Mouse (Mus musculus): Measurements from ENCODE around the gene Gcnt2. TPM values are rescaled to one million over a fixed set of nuclear protein-coding genes. Genes with fewer than 3 reads are reported as not detected.
A peak's percentile ranks its signal among the peaks of the same experiment; 100 is the strongest.
"Not testable (repeated sequence)": the region's sequence is repeated elsewhere in the genome, so short reads cannot be mapped to it uniquely, and the experiment has no call there.

Gene Gcnt2
- polyA plus RNA-seq, 1 experiment, result 18.2 TPM

DNA sequence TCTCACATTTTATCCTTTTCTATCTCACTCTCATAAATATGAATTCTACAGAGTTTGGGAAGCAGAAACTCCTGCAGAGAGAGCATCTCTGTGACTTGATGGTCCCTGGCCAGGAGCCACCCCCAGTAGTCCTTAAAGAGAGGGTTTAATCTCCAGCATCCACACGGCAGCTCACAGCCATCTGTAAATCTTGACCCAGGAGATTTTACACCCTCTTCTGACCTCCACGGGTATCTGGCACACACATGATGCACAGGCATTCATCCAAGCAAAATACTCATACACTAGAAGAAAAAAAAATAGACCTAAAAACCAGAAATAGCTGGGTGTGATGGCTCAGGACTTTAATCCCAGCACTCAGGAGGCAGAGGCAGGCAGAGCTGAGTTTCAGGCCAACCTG is 128.9 kb downstream of the Gcnt2 start:
- H3K4me1 ChIP-seq (ENCODE audit: control insufficient read depth, insufficient read depth, low read length), result no peaks in the 10 kb centered on the region; the same call in 1 of the 2 replicates
- 55% methylated on average over 2 of the region's 2 CpGs for WGBS
- H3K27ac ChIP-seq (ENCODE audit: control insufficient read depth, insufficient read depth, low read depth, low read length, poor library complexity), result no peak overlapping the region
- no peak overlapping the region for H3K4me3 ChIP-seq (replicated peaks; ENCODE audit: control insufficient read depth, low read depth, low read length)
- TF ChIP-seq POLR2A (IDR thresholded peaks at IDR 0.05; ENCODE audit: borderline replicate concordance, control insufficient read depth, low read depth, low read length), result no peak
- TF ChIP-seq CTCF (IDR thresholded peaks at IDR 0.05; ENCODE audit: control insufficient read depth, insufficient read depth, low read length), result no peak

GRCm38 (mm10) chr13:40994487-40995263 is 135.1 kb downstream of the Gcnt2 start:
- H3K4me1 ChIP-seq (ENCODE audit: control insufficient read depth, insufficient read depth, low read length), result no peaks in the 10 kb centered on the region; the same call in 1 of the 2 replicates
- H3K4me3 ChIP-seq (replicated peaks; ENCODE audit: control insufficient read depth, low read depth, low read length), result no peak overlapping the region
- WGBS, result 30% methylated on average over 8 of the region's 8 CpGs
- TF ChIP-seq POLR2A (IDR thresholded peaks at IDR 0.05; ENCODE audit: borderline replicate concordance, control insufficient read depth, low read depth, low read length), result no peak
- no peak for TF ChIP-seq CTCF (IDR thresholded peaks at IDR 0.05; ENCODE audit: control insufficient read depth, insufficient read depth, low read length)
- no peak overlapping the region for H3K27ac ChIP-seq (ENCODE audit: control insufficient read depth, insufficient read depth, low read depth, low read length, poor library complexity)

DNA sequence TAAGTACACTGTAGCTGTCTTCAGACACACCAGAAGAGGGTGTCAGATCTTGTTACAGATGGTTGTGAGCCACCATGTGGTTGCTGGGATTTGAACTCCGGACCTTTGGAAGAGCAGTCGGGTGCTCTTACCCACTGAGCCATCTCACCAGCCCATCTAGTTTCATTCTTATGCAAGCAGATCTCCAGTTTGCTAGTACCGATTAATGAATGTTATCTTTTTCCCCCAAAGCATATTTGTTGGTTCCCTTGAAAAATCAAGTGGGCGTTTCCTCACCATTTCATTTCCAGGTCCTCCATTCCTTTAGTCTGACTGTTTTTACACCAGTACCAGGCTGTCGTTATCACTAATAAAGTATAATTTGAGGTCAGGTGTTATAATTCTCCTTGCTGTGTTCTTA is 139.0 kb downstream of the Gcnt2 start:
- not testable (repeated sequence) for H3K4me1 ChIP-seq (ENCODE audit: control insufficient read depth, insufficient read depth, low read length); H3K4me3 ChIP-seq (replicated peaks; ENCODE audit: control insufficient read depth, low read depth, low read length); H3K27ac ChIP-seq (ENCODE audit: control insufficient read depth, insufficient read depth, low read depth, low read length, poor library complexity)
- 76% methylated on average over 5 of the region's 5 CpGs for WGBS

- Histone ChIP-seq H3K27ac (ENCODE audit: control insufficient read depth, insufficient read depth, low read depth, low read length, poor library complexity) (peak overlapping the region; percentile 99), H3K4me1 (ENCODE audit: control insufficient read depth, insufficient read depth, low read length) (peaks cover 2% of the 10 kb centered on the region), H3K4me3 (replicated peaks; ENCODE audit: control insufficient read depth, low read depth, low read length) (peak overlapping the region; percentile 98)
- TF ChIP-seq CTCF (IDR thresholded peaks at IDR 0.05; ENCODE audit: control insufficient read depth, insufficient read depth, low read length) (no peak), POLR2A (IDR thresholded peaks at IDR 0.05; ENCODE audit: borderline replicate concordance, control insufficient read depth, low read depth, low read length) (no peak)
- under 1% methylated on average over 25 of the region's 25 CpGs for WGBS
Measured at GRCm38 (mm10) chr13:41000140-41000925, 140.8 kb downstream of the Gcnt2 start.

GRCm38 (mm10) chr13:41000926-41001639 is 141.5 kb downstream of the Gcnt2 start, which contains the start of gene Pak1ip1:
TSS of gene Pak1ip1 (plus strand) at chr13:41001023.
- peak within 1 kb of the TSS; percentile 98 for H3K4me3 ChIP-seq (replicated peaks; ENCODE audit: control insufficient read depth, low read depth, low read length)
- TF ChIP-seq CTCF (IDR thresholded peaks at IDR 0.05; ENCODE audit: control insufficient read depth, insufficient read depth, low read length) (no peak), POLR2A (IDR thresholded peaks at IDR 0.05; ENCODE audit: borderline replicate concordance, control insufficient read depth, low read depth, low read length) (peak; percentile 61; the same call in 1 of the 2 replicates)
- H3K27ac ChIP-seq (ENCODE audit: control insufficient read depth, insufficient read depth, low read depth, low read length, poor library complexity), result peak within 1 kb of the TSS; percentile 99
- H3K4me1 ChIP-seq (ENCODE audit: control insufficient read depth, insufficient read depth, low read length), result peaks cover 2% of the 10 kb centered on the region
- WGBS, result under 1% methylated on average over 58 of the region's 58 CpGs

DNA sequence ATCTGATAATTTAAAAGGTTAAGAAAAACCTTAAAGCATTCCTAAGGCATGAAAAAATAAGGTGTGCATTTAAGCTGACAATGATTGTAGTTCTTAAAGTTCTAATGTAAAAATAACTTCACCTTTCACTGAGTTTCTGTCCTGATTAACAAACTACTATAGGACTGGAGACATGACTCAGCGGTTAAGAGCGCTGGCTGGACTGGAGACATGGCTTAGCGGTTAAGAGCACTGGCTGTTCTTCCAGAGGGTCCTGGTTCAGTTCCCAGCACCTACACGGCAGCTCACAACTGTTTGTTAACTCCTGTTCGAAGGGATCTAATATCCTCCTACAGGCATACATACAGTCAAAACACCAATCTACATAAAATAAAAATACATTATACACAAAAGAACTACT is 142.4 kb downstream of the Gcnt2 start:
- Histone ChIP-seq H3K27ac (ENCODE audit: control insufficient read depth, insufficient read depth, low read depth, low read length, poor library complexity) (no peak overlapping the region), H3K4me1 (ENCODE audit: control insufficient read depth, insufficient read depth, low read length) (peaks cover 2% of the 10 kb centered on the region), H3K4me3 (replicated peaks; ENCODE audit: control insufficient read depth, low read depth, low read length) (peak overlapping the region; percentile 98)
- TF ChIP-seq CTCF (IDR thresholded peaks at IDR 0.05; ENCODE audit: control insufficient read depth, insufficient read depth, low read length), result no peak
- TF ChIP-seq POLR2A (IDR thresholded peaks at IDR 0.05; ENCODE audit: borderline replicate concordance, control insufficient read depth, low read depth, low read length), result no peak
- WGBS, result 71% methylated on average over 5 of the region's 5 CpGs

GRCm38 (mm10) chr13:41006244-41006643 is 146.7 kb downstream of the Gcnt2 start:
- TF ChIP-seq CTCF (IDR thresholded peaks at IDR 0.05; ENCODE audit: control insufficient read depth, insufficient read depth, low read length), result no peak
- no peak for TF ChIP-seq POLR2A (IDR thresholded peaks at IDR 0.05; ENCODE audit: borderline replicate concordance, control insufficient read depth, low read depth, low read length)
- WGBS, result 81% methylated on average over 4 of the region's 4 CpGs
- no peak overlapping the region for H3K4me3 ChIP-seq (replicated peaks; ENCODE audit: control insufficient read depth, low read depth, low read length)

GRCm38 (mm10) chr13:41008271-41008670 is 148.7 kb downstream of the Gcnt2 start:
- 82% methylated on average over 10 of the region's 10 CpGs for WGBS

More at GRCm38 (mm10) chr13:41006244-41006643, 146.7 kb downstream of the Gcnt2 start:
- Histone ChIP-seq H3K27ac (ENCODE audit: control insufficient read depth, insufficient read depth, low read depth, low read length, poor library complexity) (no peak overlapping the region), H3K4me1 (ENCODE audit: control insufficient read depth, insufficient read depth, low read length) (peaks cover 2% of the 10 kb centered on the region)

More at GRCm38 (mm10) chr13:41008271-41008670, 148.7 kb downstream of the Gcnt2 start:
- H3K4me1 ChIP-seq (ENCODE audit: control insufficient read depth, insufficient read depth, low read length), result no peaks in the 10 kb centered on the region
- TF ChIP-seq POLR2A (IDR thresholded peaks at IDR 0.05; ENCODE audit: borderline replicate concordance, control insufficient read depth, low read depth, low read length) (no peak), CTCF (IDR thresholded peaks at IDR 0.05; ENCODE audit: control insufficient read depth, insufficient read depth, low read length) (no peak)
- no peak overlapping the region for H3K4me3 ChIP-seq (replicated peaks; ENCODE audit: control insufficient read depth, low read depth, low read length)
- H3K27ac ChIP-seq (ENCODE audit: control insufficient read depth, insufficient read depth, low read depth, low read length, poor library complexity), result no peak overlapping the region

Measured in bone marrow, adult 2 months (tissue).